Mouse (Mus musculus) thymus, postnatal 10 days (tissue): ENCODE data around the gene Stk32c.

Experiments used
- DNase-seq, 2 experiments: peaks; one replicate each; pipeline ENCODE4 v3.0.0; 2021; ENCODE audit warnings: low spot score in 2 of 2

The Stk32c gene

DNA sequence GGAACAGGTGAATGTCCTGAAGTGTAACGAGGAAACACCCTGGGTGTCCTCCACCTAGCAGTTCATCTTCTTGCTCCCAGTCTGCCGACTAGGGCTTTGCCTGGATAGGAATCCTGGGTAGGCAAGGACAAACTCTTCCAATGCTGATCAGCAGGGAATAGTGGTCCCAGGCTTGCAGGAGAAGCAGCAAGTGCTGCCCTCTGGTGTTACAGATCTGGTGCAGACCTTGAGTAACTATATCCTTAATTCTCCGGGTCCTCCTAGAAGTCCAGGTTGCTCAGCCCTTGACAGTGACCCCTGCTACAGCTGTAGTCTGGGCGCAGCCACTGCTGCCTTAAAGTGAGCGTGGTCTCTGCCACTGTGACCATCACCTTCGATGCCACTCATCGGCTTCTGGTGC lies 13.0 kb downstream of the Stk32c start:
- DNase-seq, result no peak

DNA sequence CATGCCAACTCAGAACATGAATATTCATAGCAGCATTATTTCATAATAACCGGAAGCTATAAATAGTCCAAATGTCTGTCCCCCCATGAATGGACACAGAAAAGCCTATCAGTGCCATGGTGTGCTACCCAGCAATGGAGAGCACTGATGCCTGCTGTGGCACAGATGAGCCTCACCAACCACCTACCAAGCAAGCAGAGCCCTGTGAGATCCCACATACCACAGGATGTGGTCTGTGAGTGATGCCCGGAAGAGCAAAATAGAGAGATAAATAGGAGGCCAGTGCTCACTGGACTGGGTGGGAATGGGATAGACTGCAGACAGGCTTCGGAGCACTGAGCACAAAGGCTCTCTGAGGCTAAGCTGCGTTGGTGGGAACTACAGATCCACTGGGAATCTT lies 16.1 kb downstream of the Stk32c start:
- DNase-seq, result no peak

GRCm38 (mm10) chr7:139191619-139192018 lies 21.5 kb downstream of the Stk32c start:
- DNase-seq, result no peak

DNA sequence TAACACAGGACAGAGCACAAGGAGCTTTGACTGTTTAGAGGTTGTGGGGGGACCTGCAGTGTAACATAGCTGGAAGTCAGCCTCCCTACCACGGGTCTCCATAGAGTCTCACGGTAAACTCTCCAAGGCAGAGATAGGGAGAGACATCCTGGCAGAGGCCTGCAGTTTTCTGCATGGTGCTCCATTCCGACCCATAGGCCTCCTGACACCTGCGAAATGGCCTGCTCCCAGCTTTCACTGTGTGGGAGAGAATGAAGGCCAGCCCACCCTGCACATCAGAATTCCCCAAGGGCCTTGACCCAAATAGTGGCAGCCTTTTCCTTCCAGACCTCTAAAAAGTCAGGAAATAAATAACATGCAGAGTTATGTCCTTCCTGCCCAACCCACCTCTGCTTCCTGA lies 22.5 kb downstream of the Stk32c start:
- DNase-seq, result no peak

DNA sequence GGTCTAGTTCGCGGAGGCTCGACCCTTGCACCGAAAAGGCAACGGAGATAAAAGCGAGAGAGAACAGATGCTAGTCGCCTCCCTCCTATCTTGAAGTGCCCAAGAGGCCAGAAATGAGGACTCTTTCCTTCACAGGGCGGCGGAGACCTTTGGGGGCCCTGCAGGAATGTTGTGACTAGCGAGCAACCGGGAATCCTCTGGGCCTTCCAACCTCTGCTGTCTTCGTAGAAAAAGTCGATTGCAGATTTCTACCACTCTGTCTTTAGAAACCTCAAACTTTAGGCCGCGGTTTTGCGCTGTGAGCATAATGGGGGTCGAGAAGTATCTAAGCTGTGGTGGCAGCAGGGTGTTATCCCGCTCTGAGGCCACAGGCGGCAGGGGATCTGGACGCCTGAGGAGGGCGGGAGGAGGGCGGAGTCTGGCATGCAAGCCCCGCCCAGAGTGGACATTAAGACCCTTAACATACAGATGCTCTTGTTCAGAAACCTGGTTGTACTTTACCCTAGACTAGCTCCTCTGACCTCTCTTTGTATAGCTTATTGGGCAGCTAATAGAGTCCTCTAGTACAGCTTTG lies 24.4 kb downstream of the Stk32c start:
- no peak for DNase-seq

DNA sequence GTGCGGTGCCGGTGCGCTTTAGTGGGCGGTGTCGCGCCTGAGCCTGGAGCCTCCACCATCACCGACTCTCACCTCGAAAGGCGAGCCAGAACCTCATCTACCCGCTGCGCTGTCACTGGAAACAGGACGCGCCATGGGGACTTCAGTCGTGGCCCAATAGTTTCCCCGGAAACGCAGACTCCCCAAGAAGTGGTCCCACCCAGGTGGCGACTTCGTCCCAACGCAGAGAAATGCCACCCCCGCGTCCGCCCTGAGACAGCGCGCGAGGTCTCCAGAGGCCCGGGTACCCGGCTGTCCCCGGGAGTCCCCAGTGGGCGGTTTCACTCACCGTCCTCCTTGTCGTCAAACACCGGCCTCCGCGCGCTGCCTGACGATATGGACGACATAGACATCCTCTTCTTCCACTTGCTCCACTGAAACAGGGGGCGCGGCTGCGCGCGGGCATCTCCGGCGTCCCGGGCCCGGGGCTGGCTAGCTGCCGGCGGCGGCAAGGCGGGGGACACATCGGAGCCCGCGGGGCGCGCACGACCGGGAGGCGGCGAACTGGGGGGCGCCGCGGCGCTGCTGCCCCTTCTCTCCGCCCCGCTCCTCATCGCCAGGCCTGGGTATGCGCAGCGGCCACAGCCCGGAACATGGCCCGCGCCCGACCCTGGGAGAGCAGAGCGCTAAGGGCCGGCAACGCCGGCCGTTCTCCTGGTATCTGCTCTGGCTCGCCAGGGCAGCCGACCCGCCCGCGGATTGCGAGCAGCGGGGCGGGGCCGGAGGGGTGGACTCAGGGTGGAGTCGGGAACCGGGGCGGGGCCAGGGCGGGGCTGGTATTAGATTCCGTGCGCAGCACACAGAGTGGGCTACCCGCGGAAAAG lies 25.1 kb downstream of the Stk32c start:
- DNase-seq, result peak in 1 of 2 experiments; percentile 11

DNA sequence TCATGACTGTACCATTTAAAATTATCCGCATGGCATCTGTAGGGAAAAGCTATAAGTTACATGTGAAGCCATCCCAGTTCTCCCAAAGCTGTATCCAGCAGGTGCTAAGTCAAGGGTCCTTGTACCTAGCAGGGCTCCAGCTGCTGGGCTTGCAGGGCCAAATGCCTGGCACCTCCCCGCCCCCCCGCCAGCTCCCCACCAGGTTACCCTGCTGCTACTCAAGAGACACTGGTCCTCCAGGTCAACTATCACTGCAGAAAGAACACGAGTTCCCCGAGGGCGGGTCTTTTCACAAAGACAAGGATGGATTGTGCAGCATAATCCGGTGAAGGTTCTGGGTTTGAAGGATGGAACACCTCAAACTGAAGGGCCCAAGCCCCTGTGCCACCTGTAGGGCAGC lies 25.8 kb downstream of the Stk32c start:
- no peak for DNase-seq

GRCm38 (mm10) chr7:139186436-139186835 lies 26.7 kb downstream of the Stk32c start:
- no peak for DNase-seq

- no peak for DNase-seq
These were observed 27.1 kb downstream of the Stk32c start for GRCm38 (mm10) chr7:139185971-139186370.

GRCm38 (mm10) chr7:139184846-139185245 lies 28.3 kb downstream of the Stk32c start:
- DNase-seq, result no peak

DNA sequence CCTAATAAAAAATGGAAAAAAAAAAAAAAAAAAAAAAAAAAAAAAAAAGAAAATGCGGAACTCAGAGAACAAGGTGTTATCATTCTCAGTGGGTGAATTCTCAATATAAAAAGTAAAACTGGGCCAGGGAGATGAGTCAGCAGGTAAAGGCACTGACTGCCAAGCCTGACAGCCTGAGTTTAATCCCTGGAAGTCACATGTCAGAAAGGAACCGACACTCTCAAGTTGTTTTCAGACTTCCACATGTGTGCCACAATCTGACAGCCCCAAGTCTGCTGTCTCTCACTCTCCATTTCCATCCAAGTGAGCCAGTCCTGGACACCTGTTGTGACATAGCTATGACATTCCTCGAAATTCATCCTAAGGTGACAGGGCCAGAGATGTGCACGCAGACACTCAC lies 28.7 kb downstream of the Stk32c start:
- DNase-seq, result no peak

DNA sequence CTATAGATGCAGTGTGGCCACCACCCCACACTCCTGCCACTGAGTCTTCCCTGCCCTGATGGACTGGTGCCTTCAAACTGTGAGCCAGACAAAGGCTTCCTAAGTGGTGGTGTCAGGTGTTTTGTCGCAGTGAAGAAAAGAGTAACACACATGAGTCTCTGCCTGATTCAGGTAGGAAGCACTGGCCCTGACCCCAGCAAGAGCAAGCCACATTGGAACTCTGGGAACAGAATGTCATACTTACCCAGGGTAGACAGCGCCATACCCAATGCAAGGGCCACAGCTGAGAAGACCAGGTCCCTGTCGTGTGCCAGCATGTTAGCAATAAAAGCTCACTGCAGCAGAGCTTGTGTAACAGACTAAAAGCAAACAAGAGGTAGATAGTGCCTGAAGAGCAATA lies 33.0 kb downstream of the Stk32c start:
- DNase-seq, result no peak

DNA sequence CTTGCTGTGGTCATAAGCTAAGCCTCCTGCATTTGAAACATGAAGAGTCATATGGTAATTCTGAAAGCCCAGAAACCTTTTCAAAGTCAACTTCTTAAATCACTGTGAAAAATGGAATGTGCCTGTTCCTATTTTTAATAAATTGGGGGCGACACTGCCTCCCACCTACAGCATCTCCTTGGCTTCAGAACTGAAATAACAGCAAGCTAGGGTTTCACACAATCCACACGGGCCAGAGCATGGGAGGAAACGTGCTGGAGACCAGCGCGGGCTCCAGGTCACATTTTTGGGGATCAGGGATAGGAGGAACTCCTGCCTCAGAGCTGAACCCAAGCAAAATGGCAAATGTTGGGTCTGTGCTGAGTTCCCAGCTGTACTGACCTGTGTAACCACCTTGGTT lies 33.8 kb downstream of the Stk32c start:
- DNase-seq, result no peak

DNA sequence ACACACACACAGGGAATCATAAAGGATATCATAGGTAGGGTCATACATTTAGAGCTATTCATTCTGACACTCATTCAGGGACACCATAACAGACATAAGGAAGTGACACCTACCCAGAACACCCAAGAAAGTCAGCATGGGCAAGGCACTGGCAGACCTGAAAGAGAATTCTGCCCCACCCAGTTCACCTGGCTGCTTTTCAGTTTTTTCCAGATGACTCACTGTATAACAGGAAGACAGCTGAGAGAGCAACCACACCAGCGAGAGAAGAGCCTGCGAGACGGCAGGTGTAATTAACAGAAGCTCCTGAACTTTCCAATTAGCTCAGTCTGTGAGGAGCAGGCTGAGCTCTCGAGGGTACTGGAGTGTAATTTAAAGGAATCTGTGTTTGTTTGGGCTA lies 44.0 kb downstream of the Stk32c start:
- DNase-seq, result no peak

DNA sequence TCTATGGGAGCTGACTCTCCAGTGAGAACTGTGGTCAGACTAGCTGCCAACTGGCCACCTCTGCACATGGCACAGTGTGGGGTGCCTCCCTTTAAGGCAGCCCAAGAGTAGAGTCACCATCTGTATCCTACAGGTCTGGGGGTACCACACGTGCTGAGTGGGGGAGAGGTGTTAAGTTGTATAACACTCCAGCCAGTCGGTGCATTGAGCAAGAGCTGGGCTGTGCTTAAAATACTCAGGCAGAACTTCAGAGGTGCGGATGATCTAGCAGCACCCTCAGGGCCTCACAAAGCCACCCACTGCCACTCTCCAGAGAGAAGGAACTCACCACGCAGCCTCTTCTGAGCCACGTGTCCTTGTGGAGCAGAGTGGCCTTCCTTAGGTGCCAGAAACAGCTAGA lies 48.7 kb downstream of the Stk32c start:
- no peak for DNase-seq

- no peak for DNase-seq
These were observed 54.2 kb downstream of the Stk32c start for GRCm38 (mm10) chr7:139158956-139159355.

DNA sequence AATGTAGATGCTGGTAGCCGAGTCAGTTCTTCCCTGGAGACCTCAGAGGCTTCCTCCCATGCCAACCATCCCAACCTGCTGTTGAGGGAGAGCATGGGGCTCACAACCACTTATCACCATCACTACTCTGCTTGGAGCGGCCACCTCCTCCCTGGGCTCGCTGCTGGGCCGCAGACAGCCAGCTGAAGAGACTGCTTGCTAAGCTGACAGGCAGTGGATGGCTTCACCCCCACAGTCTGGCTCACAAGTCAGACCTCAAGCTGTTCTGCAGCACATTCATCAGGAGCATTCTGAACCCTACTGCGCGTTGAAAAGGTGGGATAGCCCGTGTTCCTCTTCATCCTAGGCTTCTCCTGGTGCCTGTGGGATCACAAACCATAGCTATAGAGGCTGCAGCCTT lies 54.6 kb downstream of the Stk32c start:
- no peak for DNase-seq

- no peak for DNase-seq
These were observed 55.6 kb downstream of the Stk32c start for GRCm38 (mm10) chr7:139157541-139157940.

DNA sequence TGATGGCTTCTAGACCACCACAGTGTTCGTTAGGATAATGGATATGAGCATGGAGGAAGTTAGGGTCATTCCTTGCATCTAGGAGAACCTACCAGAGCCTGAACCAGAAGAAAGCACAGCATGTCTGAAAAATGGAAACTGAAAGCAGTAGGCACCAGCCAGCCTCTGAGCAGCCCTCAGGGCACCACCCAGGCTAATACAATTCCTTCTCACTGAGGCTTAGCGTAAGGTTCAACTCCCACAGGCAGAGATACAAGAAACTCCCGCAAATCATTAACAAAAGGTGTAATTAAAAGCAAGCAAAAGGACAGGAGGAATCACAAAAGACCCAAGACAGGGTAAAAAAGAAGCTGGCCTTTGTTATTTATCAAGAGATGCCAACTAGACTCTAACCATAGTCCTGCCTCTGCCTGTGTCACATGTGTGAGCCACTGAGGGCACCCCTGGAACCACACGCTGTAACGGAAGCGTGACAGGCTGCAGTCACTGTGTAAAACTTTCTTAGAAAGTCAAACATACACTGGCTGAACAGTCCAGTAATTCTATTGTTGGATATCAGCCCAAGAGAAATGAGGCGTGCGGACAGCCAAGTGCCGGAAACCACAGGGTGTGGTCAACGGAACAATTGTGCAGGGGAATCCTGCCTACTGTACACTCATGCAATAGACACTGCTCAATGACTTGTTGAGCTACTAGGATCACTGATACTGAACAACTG lies 56.6 kb downstream of the Stk32c start:
- DNase-seq, result no peak

DNA sequence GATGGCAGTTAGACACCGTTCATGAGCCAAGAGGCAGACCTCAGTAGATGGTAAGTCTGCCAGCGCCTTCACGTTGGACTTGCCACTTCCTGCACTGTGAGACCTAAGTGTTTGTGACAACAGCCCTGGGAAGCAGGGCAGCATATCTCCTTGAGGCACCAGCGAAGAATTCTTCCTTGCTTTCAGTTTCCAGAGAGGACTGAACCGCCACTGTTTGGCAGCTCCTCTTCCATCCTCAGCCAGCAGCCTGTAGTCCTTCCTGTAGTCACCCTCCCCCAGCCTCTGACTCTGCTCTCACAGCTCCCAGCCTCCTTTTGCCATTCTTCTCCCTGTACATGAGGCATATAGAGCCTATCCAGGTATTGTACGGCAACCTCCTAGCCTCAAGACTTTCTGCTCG lies 60.2 kb downstream of the Stk32c start:
- no peak for DNase-seq

DNA sequence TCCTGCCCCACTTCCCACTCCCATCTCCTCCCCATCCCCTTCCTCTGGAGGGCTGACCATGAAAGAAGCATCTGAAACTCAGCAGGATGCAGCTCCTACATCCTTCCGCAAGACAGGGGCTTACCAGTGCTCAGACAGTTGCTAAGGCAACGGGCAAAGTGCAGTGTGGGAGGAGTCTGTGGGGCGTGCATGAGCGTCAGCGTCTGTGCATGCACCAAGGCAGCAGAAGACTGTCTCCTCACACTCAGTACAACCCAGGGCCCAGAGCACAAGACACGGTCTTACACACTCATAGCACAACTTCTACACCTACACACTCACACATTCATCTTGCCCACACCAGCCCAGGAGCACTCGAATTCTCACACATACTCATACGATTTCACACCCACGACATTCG lies 62.0 kb downstream of the Stk32c start:
- DNase-seq, result no peak

DNA sequence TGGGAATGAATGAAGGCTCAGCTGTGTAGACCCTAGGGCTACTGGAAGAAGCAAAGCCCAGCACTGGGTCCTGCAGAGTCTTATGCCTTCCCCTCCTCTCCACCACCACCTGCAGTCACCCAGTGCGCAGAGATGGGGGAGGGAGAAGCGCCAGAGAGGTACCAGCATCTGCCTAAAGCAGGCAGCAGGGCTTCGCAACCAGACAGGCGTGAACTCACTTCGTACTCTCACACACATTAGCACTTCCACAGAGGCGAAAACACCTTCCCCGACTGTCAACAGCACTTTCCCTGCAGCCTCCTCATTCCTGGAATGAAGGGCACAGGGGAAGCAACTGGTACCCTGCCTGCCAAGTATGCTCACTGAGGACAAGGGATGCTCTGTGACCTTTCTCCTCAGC lies 63.7 kb downstream of the Stk32c start:
- DNase-seq, result no peak

- DNase-seq, result no peak
These were observed 65.7 kb downstream of the Stk32c start for GRCm38 (mm10) chr7:139147360-139147759.
